Mouse (Mus musculus) liver, embryonic 14.5 days (tissue): ENCODE results near the gene Gm4301. TPM values are rescaled to one million over a fixed set of nuclear protein-coding genes. Genes with fewer than 3 reads are reported as not detected.
"Not testable (repeated sequence)": the region's sequence is repeated elsewhere in the genome, so short reads cannot be mapped to it uniquely, and the experiment has no call there.

Experiments used
- ATAC-seq: fragments of 200-750 bp; cut with Nextera tagmentation; 2 replicates; pipeline ENCODE4 v1.8.0; 2017; ENCODE audit warnings: moderate number of reproducible peaks, mild to moderate bottlenecking, moderate library complexity; ENCODE audit not compliant: insufficient read depth
- DNase-seq, 3 experiments: peaks; one replicate each; pipeline ENCODE4 v3.0.0-alpha.2; 2012 to 2013; ENCODE audit warnings: low read depth in 3 of 3, low spot score in 3 of 3
- H3K27ac ChIP-seq: fragments of 300-500 bp; sonication (generic); 2 replicates; pipeline ENCODE4 v1.5.1; 2014; ENCODE audit warnings: moderate library complexity, mild to moderate bottlenecking, control low read depth, inconsistent platforms
- H3K27me3 ChIP-seq: fragments of 300-500 bp; sonication (generic); 2 replicates; pipeline ENCODE4 v1.6.1; 2014; ENCODE audit warnings: mild to moderate bottlenecking, low read length, moderate library complexity; ENCODE audit not compliant: control insufficient read depth, insufficient read depth
- H3K36me3 ChIP-seq: fragments of 300-500 bp; sonication (generic); replicated peaks from 2 replicates; pipeline ENCODE4 v1.6.1; 2014; ENCODE audit warnings: low read depth; ENCODE audit not compliant: control insufficient read depth, insufficient read depth
- H3K4me1 ChIP-seq, 2 experiments: fragments of 200-500 bp in 1 of 2; fragments of 300-500 bp in 1 of 2; sonication (generic) in 1 of 2; replicated peaks; 2 replicates each; pipeline ENCODE4 v1.6.1; 2012 to 2014; ENCODE audit warnings: antibody characterized with exemption in 1 of 2, inconsistent platforms in 1 of 2, low read length in 1 of 2; ENCODE audit not compliant: control insufficient read depth in 2 of 2, insufficient read depth in 2 of 2
- H3K4me2 ChIP-seq: fragments of 300-500 bp; sonication (generic); 2 replicates; pipeline ENCODE4 v1.6.1; 2014; ENCODE audit warnings: low read depth, mild to moderate bottlenecking, control low read depth, moderate library complexity
- H3K4me3 ChIP-seq, 2 experiments: fragments of 200-500 bp in 1 of 2; fragments of 300-500 bp in 1 of 2; sonication (generic) in 1 of 2; 2 replicates each; pipeline ENCODE4 v1.5.1; 2012 to 2014; ENCODE audit warnings: low read depth in 2 of 2, low read length in 2 of 2, mild to moderate bottlenecking in 2 of 2, control low read depth in 1 of 2, inconsistent platforms in 1 of 2, moderate library complexity in 1 of 2; ENCODE audit not compliant: insufficient read depth in 1 of 2
- H3K9ac ChIP-seq: fragments of 300-500 bp; sonication (generic); replicated peaks from 2 replicates; pipeline ENCODE4 v1.6.1; 2014; ENCODE audit warnings: mild to moderate bottlenecking, control low read depth, moderate library complexity
- H3K9me3 ChIP-seq: fragments of 300-500 bp; sonication (generic); 2 replicates; pipeline ENCODE4 v1.6.1; 2016; ENCODE audit warnings: low read length, mixed read lengths; ENCODE audit not compliant: control insufficient read depth
- WGBS: fragments of 180-500 bp; shearing (Covaris S2); extraction: QIAGEN DNeasy Blood & Tissue Kit; methylation state at CpG from one replicate; pipeline ENCODE4 v1.1.7; 2014; ENCODE audit not compliant: insufficient replicate concordance; 5-methylcytosine and 5-hydroxymethylcytosine counted together
- polyA plus RNA-seq, 2 experiments: library from polyadenylated mRNA; depleted of rRNA in 1 of 2; stranded (reverse) in 1 of 2; unstranded in 1 of 2; fragments of >200 nt; fragmentation: Nextera tagmentation in 1 of 2; extraction: Ambion mirVana in 1 of 2; gene quantifications; 2 replicates each; pipeline versions ENCODE4 v1.2.1 to v1.2.3; 2012 to 2014

Gm4301 gene
- polyA plus RNA-seq, 2 experiments, result not detected

GRCm38 (mm10) chr10:100382460-100382859 is 47.0 kb downstream of the Gm4301 start, which contains the start of gene Gm4312:
TSS of gene Gm4312 (minus strand) at chr10:100382560.
- not testable (repeated sequence) for ATAC-seq, H3K36me3 ChIP-seq, H3K4me2 ChIP-seq, H3K9me3 ChIP-seq, DNase-seq, H3K4me1 ChIP-seq, H3K27me3 ChIP-seq, H3K4me3 ChIP-seq, H3K9ac ChIP-seq, H3K27ac ChIP-seq
- WGBS, result no CpG with 5 or more reads among the region's 2 CpGs

Other genes starting within 250 kb of the Gm4301 start
- not detected in 2 replicates for gene Gm4302, start 5.2 kb downstream of the Gm4301 start, polyA plus RNA-seq (2012; rRNA removed)
- gene Gm4302, start 5.2 kb downstream of the Gm4301 start, polyA plus RNA-seq (2014; fragmentation: Nextera tagmentation; extraction: Ambion mirVana), result not detected in 2 replicates
- gene Gm4303, start 10.3 kb downstream of the Gm4301 start, polyA plus RNA-seq (2012; rRNA removed), result not detected in 2 replicates
- gene Gm4303, start 10.3 kb downstream of the Gm4301 start, polyA plus RNA-seq (2014; fragmentation: Nextera tagmentation; extraction: Ambion mirVana), result not detected in 2 replicates
- gene Gm4305, start 15.4 kb downstream of the Gm4301 start, polyA plus RNA-seq (2012; rRNA removed), result not detected in 2 replicates
- not detected in 2 replicates for gene Gm4305, start 15.4 kb downstream of the Gm4301 start, polyA plus RNA-seq (2014; fragmentation: Nextera tagmentation; extraction: Ambion mirVana)
- gene Gm4307, start 25.7 kb downstream of the Gm4301 start, polyA plus RNA-seq (2012; rRNA removed), result not detected in 2 replicates
- gene Gm4307, start 25.7 kb downstream of the Gm4301 start, polyA plus RNA-seq (2014; fragmentation: Nextera tagmentation; extraction: Ambion mirVana), result not detected in 2 replicates
- not detected in 2 replicates for gene Gm4312, start 46.9 kb downstream of the Gm4301 start, polyA plus RNA-seq (2012; rRNA removed)
- not detected in 2 replicates for gene Gm4312, start 46.9 kb downstream of the Gm4301 start, polyA plus RNA-seq (2014; fragmentation: Nextera tagmentation; extraction: Ambion mirVana)
- gene Tmtc3, start 151.7 kb downstream of the Gm4301 start, polyA plus RNA-seq (2012; rRNA removed), result 3.0 and 3.4 TPM in 2 replicates
- 5.7 and 6.8 TPM in 2 replicates for gene Tmtc3, start 151.7 kb downstream of the Gm4301 start, polyA plus RNA-seq (2014; fragmentation: Nextera tagmentation; extraction: Ambion mirVana)
- 1.4 and 3.2 TPM in 2 replicates for gene Cep290, start 151.9 kb downstream of the Gm4301 start, polyA plus RNA-seq (2012; rRNA removed)
- gene Cep290, start 151.9 kb downstream of the Gm4301 start, polyA plus RNA-seq (2014; fragmentation: Nextera tagmentation; extraction: Ambion mirVana), result 2.9 and 3.6 TPM in 2 replicates